Mouse (Mus musculus) midbrain, embryonic 10.5 days (tissue): ENCODE data around the gene Slc39a9. TPM values are rescaled to one million over a fixed set of nuclear protein-coding genes. Genes with fewer than 3 reads are reported as not detected.
A peak's percentile ranks its signal among the peaks of the same experiment; 100 is the strongest.

Source experiments
- DNase-seq: peaks from one replicate; pipeline ENCODE4 v3.0.0-alpha.2; 2017; ENCODE audit warnings: low spot score
- H3K27ac ChIP-seq: fragments of 300-500 bp; sonication (generic); replicated peaks from 2 replicates; pipeline ENCODE4 v1.5.1; 2016; ENCODE audit warnings: mild to moderate bottlenecking
- H3K27me3 ChIP-seq: fragments of 300-500 bp; sonication (generic); 2 replicates; pipeline ENCODE4 v1.6.1; 2016; ENCODE audit warnings: low read depth, mild to moderate bottlenecking; ENCODE audit not compliant: poor library complexity, severe bottlenecking
- H3K36me3 ChIP-seq: fragments of 300-500 bp; sonication (generic); 2 replicates; pipeline ENCODE4 v1.6.1; 2016; ENCODE audit warnings: mild to moderate bottlenecking, moderate library complexity
- H3K4me1 ChIP-seq: fragments of 300-500 bp; sonication (generic); 2 replicates; pipeline ENCODE4 v1.6.1; 2016
- H3K4me3 ChIP-seq: fragments of 300-500 bp; sonication (generic); 2 replicates; pipeline ENCODE4 v1.5.1; 2016; ENCODE audit warnings: mild to moderate bottlenecking, moderate library complexity
- H3K9me3 ChIP-seq: fragments of 300-500 bp; sonication (generic); replicated peaks from 2 replicates; pipeline ENCODE4 v1.6.1; 2016; ENCODE audit warnings: mild to moderate bottlenecking
- WGBS: fragments of 180-500 bp; shearing (Covaris S2); methylation state at CpG from one replicate; pipeline ENCODE4 v1.1.7; 2016; 5-methylcytosine and 5-hydroxymethylcytosine counted together
- polyA plus RNA-seq: library from polyadenylated mRNA; unstranded; fragments of >200 nt; fragmentation: Nextera tagmentation; extraction: Ambion mirVana; gene quantifications from 2 replicates; pipeline ENCODE4 v1.2.1, GENCODE M21; 2016

The Slc39a9 gene
- polyA plus RNA-seq, 1 experiment from 2014 or later: 26.3 TPM

GRCm38 (mm10) chr12:80612113-80612791 lies 31.4 kb upstream of the Slc39a9 start:
- no peak overlapping the region for H3K4me3 ChIP-seq
- H3K9me3 ChIP-seq: no peaks in the 10 kb centered on the region
- peaks cover 8% of the 10 kb centered on the region; the same call in 1 of the 2 replicates for H3K4me1 ChIP-seq
- H3K36me3 ChIP-seq: no peaks in the 10 kb centered on the region
- no peak overlapping the region for H3K27ac ChIP-seq
- no peak for DNase-seq
- 80% methylated on average over 9 of the region's 9 CpGs for WGBS
- H3K27me3 ChIP-seq: no peaks in the 10 kb centered on the region

GRCm38 (mm10) chr12:80615371-80616257 lies 28.1 kb upstream of the Slc39a9 start:
- DNase-seq: no peak
- H3K27ac ChIP-seq: no peak overlapping the region
- H3K27me3 ChIP-seq: no peaks in the 10 kb centered on the region
- WGBS: 67% methylated on average over 7 of the region's 7 CpGs
- H3K36me3 ChIP-seq: no peaks in the 10 kb centered on the region
- no peaks in the 10 kb centered on the region for H3K9me3 ChIP-seq
- peaks cover 8% of the 10 kb centered on the region; the same call in 1 of the 2 replicates for H3K4me1 ChIP-seq
- H3K4me3 ChIP-seq: no peak overlapping the region

GRCm38 (mm10) chr12:80620501-80620900 lies 23.2 kb upstream of the Slc39a9 start:
- Histone ChIP-seq H3K9me3 (no peaks in the 10 kb centered on the region), H3K4me1 (peaks cover 8% of the 10 kb centered on the region; the same call in 1 of the 2 replicates), H3K36me3 (0 out of 2 replicates have a peak, but pooled peaks cover 3% of the 10 kb centered on the region), H3K27ac (no peak overlapping the region), H3K4me3 (no peak overlapping the region), H3K27me3 (no peaks in the 10 kb centered on the region)
- DNase-seq: no peak
- 78% methylated on average over 5 of the region's 5 CpGs for WGBS

- H3K9me3 ChIP-seq: no peaks in the 10 kb centered on the region
- no peaks in the 10 kb centered on the region for H3K27me3 ChIP-seq
- peaks cover 64% of the 10 kb centered on the region for H3K36me3 ChIP-seq
- WGBS: 91% methylated on average over 5 of the region's 5 CpGs
- peaks cover 14% of the 10 kb centered on the region for H3K4me1 ChIP-seq
- no peak overlapping the region for H3K4me3 ChIP-seq
- H3K27ac ChIP-seq: no peak overlapping the region
- DNase-seq: no peak
Measured at GRCm38 (mm10) chr12:80631790-80632189, 11.9 kb upstream of the Slc39a9 start.

- 2% methylated on average over 48 of the region's 48 CpGs for WGBS
- peaks cover 40% of the 10 kb centered on the region for H3K4me1 ChIP-seq
- H3K27ac ChIP-seq: peak overlapping the region; percentile 96
- H3K27me3 ChIP-seq: no peaks in the 10 kb centered on the region
- peak overlapping the region; percentile 91 for H3K4me3 ChIP-seq
- peaks cover 46% of the 10 kb centered on the region for H3K36me3 ChIP-seq
- peak; percentile 74 for DNase-seq
- no peaks in the 10 kb centered on the region for H3K9me3 ChIP-seq
Measured at GRCm38 (mm10) chr12:80642725-80643692, 674 bp upstream of the Slc39a9 start.

GRCm38 (mm10) chr12:80644506-80644868 lies 804 bp downstream of the Slc39a9 start:
- H3K36me3 ChIP-seq: peaks cover 41% of the 10 kb centered on the region
- H3K9me3 ChIP-seq: no peaks in the 10 kb centered on the region
- H3K4me1 ChIP-seq: peaks cover 40% of the 10 kb centered on the region
- no peaks in the 10 kb centered on the region for H3K27me3 ChIP-seq
- 10% methylated on average over 18 of the region's 18 CpGs for WGBS
- peak overlapping the region; percentile 96 for H3K27ac ChIP-seq
- H3K4me3 ChIP-seq: peak overlapping the region; percentile 91
- no peak for DNase-seq

GRCm38 (mm10) chr12:80646377-80646776 lies 2.7 kb downstream of the Slc39a9 start:
- Histone ChIP-seq H3K27me3 (no peaks in the 10 kb centered on the region), H3K36me3 (peaks cover 27% of the 10 kb centered on the region), H3K27ac (no peak overlapping the region), H3K4me1 (peaks cover 40% of the 10 kb centered on the region), H3K4me3 (peak overlapping the region; percentile 91; the same call in 1 of the 2 replicates), H3K9me3 (no peaks in the 10 kb centered on the region)
- 94% methylated on average over 3 of the region's 3 CpGs for WGBS
- DNase-seq: no peak

GRCm38 (mm10) chr12:80653951-80654658 lies 10.4 kb downstream of the Slc39a9 start:
- Histone ChIP-seq H3K27me3 (no peaks in the 10 kb centered on the region), H3K36me3 (0 out of 2 replicates have a peak, but pooled peaks cover 5% of the 10 kb centered on the region), H3K9me3 (no peaks in the 10 kb centered on the region), H3K4me1 (no peaks in the 10 kb centered on the region), H3K27ac (no peak overlapping the region), H3K4me3 (no peak overlapping the region)
- no peak for DNase-seq
- 94% methylated on average over 7 of the region's 7 CpGs for WGBS

- no peaks in the 10 kb centered on the region for H3K4me1 ChIP-seq
- no peak overlapping the region for H3K4me3 ChIP-seq
- DNase-seq: no peak
- 0 out of 2 replicates have a peak, but pooled peaks cover 4% of the 10 kb centered on the region for H3K36me3 ChIP-seq
- 92% methylated on average over 3 of the region's 3 CpGs for WGBS
- H3K27me3 ChIP-seq: no peaks in the 10 kb centered on the region
- H3K27ac ChIP-seq: no peak overlapping the region
- no peaks in the 10 kb centered on the region for H3K9me3 ChIP-seq
Measured at GRCm38 (mm10) chr12:80654659-80655025, 11.0 kb downstream of the Slc39a9 start.

GRCm38 (mm10) chr12:80658661-80659060 lies 15.0 kb downstream of the Slc39a9 start:
- no peak overlapping the region for H3K27ac ChIP-seq
- no peaks in the 10 kb centered on the region for H3K27me3 ChIP-seq
- no peaks in the 10 kb centered on the region for H3K9me3 ChIP-seq
- H3K4me3 ChIP-seq: no peak overlapping the region
- WGBS: 93% methylated on average over 6 of the region's 6 CpGs
- peaks cover 11% of the 10 kb centered on the region for H3K36me3 ChIP-seq
- no peaks in the 10 kb centered on the region for H3K4me1 ChIP-seq
- no peak for DNase-seq

GRCm38 (mm10) chr12:80662322-80662721 lies 18.6 kb downstream of the Slc39a9 start:
- Histone ChIP-seq H3K27ac (no peak overlapping the region), H3K4me3 (no peak overlapping the region), H3K36me3 (peaks cover 29% of the 10 kb centered on the region), H3K4me1 (no peaks in the 10 kb centered on the region), H3K9me3 (no peaks in the 10 kb centered on the region), H3K27me3 (no peaks in the 10 kb centered on the region)
- no peak for DNase-seq
- WGBS: 95% methylated on average over 10 of the region's 10 CpGs

GRCm38 (mm10) chr12:80663935-80664334 lies 20.3 kb downstream of the Slc39a9 start:
- Histone ChIP-seq H3K36me3 (peaks cover 39% of the 10 kb centered on the region), H3K9me3 (no peaks in the 10 kb centered on the region), H3K4me1 (no peaks in the 10 kb centered on the region), H3K27ac (no peak overlapping the region), H3K4me3 (no peak overlapping the region), H3K27me3 (no peaks in the 10 kb centered on the region)
- no peak for DNase-seq
- WGBS: 84% methylated on average over 2 of the region's 2 CpGs
